Mouse (Mus musculus): ENCODE results near the gene Itk.

Gene Itk

GRCm38 (mm10) chr11:46389336-46390117 is at the start of gene Itk:
Itk (minus strand) TSS chr11:46389515.
- in situ Hi-C loops (cut with MboI, MseI): loop anchor here in 1 of 2 experiments (5.0 kb wide), 1 partner anchor 38 kb away; no protein-coding TSS in a partner anchor

- in situ Hi-C loops (cut with MboI, MseI): no loop called here
Measured at GRCm38 (mm10) chr11:46437459-46438000, 48.2 kb upstream of the Itk start.

GRCm38 (mm10) chr11:46436760-46437458 is 47.6 kb upstream of the Itk start, which contains the start of gene Med7:
Med7 (plus strand) TSS chr11:46436925.
- in situ Hi-C loops (cut with MboI, MseI): no loop called here

- in situ Hi-C loops (cut with MboI, MseI): no loop called here
Measured at GRCm38 (mm10) chr11:46435363-46435762, 46.0 kb upstream of the Itk start.

GRCm38 (mm10) chr11:46431129-46431528 is 41.8 kb upstream of the Itk start:
- in situ Hi-C loops (cut with MboI, MseI): loop anchor here in 1 of 2 experiments (5.0 kb wide), 2 partner anchors 49 to 89 kb away; no protein-coding TSS in a partner anchor

- in situ Hi-C loops (cut with MboI, MseI): loop anchor here in 1 of 2 experiments (5.0 kb wide), 2 partner anchors 48 to 88 kb away; no protein-coding TSS in a partner anchor
Measured at GRCm38 (mm10) chr11:46430123-46430522, 40.8 kb upstream of the Itk start.

GRCm38 (mm10) chr11:46428131-46428530 is 38.8 kb upstream of the Itk start:
- in situ Hi-C loops (cut with MboI, MseI): loop anchor here in 1 of 2 experiments (5.0 kb wide), 1 partner anchor 41 kb away; the partner anchor contains the start of gene Itk

GRCm38 (mm10) chr11:46421086-46421888 is 32.0 kb upstream of the Itk start:
- in situ Hi-C loops (cut with MboI, MseI): no loop called here

GRCm38 (mm10) chr11:46418860-46419259 is 29.5 kb upstream of the Itk start:
- in situ Hi-C loops (cut with MboI, MseI): no loop called here

GRCm38 (mm10) chr11:46418438-46418837 is 29.1 kb upstream of the Itk start:
- in situ Hi-C loops (cut with MboI, MseI): no loop called here

- in situ Hi-C loops (cut with MboI, MseI): no loop called here
Measured at GRCm38 (mm10) chr11:46410018-46410563, 20.8 kb upstream of the Itk start.

GRCm38 (mm10) chr11:46406721-46407120 is 17.4 kb upstream of the Itk start:
- in situ Hi-C loops (cut with MboI, MseI): no loop called here

GRCm38 (mm10) chr11:46404986-46405385 is 15.7 kb upstream of the Itk start:
- in situ Hi-C loops (cut with MboI, MseI): no loop called here

GRCm38 (mm10) chr11:46401555-46401954 is 12.2 kb upstream of the Itk start:
- in situ Hi-C loops (cut with MboI, MseI): no loop called here

- in situ Hi-C loops (cut with MboI, MseI): no loop called here
Measured at GRCm38 (mm10) chr11:46398933-46399383, 9.6 kb upstream of the Itk start.

- in situ Hi-C loops (cut with MboI, MseI): no loop called here
Measured at GRCm38 (mm10) chr11:46398473-46398872, 9.2 kb upstream of the Itk start.

GRCm38 (mm10) chr11:46397900-46398299 is 8.6 kb upstream of the Itk start:
- in situ Hi-C loops (cut with MboI, MseI): no loop called here

- in situ Hi-C loops (cut with MboI, MseI): no loop called here
Measured at GRCm38 (mm10) chr11:46396860-46397179, 7.5 kb upstream of the Itk start.

- in situ Hi-C loops (cut with MboI, MseI): no loop called here
Measured at GRCm38 (mm10) chr11:46396167-46396859, 7.0 kb upstream of the Itk start, which contains the start of gene Fam71b. Fam71b (plus strand) TSS chr11:46396559.

- in situ Hi-C loops (cut with MboI, MseI): no loop called here
Measured at GRCm38 (mm10) chr11:46395698-46396097, 6.4 kb upstream of the Itk start.

All from T-helper 17 cell (primary cell).